Mouse (Mus musculus): Measurements from ENCODE around the gene Cdkal1. TPM values are rescaled to one million over a fixed set of nuclear protein-coding genes. Genes with fewer than 3 reads are reported as not detected.

The Cdkal1 gene
- polyA plus RNA-seq, 1 experiment from 2014 or later: 8.2 TPM

GRCm38 (mm10) chr13:29290569-29290968 is 564.9 kb downstream of the Cdkal1 start:
- Histone ChIP-seq H3K9ac (no peak overlapping the region), H3K9me3 (replicated peaks) (no peaks in the 10 kb centered on the region), H3K27ac (replicated peaks) (no peak overlapping the region), H3K27me3 (no peaks in the 10 kb centered on the region), H3K36me3 (replicated peaks) (no peaks in the 10 kb centered on the region), H3K4me3 (replicated peaks) (no peak overlapping the region), H3K4me2 (no peak overlapping the region), H3K4me1 (replicated peaks) (no peaks in the 10 kb centered on the region)
- ATAC-seq (ENCODE audit: insufficient read depth): no peak
- WGBS (ENCODE audit: insufficient replicate concordance): 38% methylated on average over 4 of the region's 4 CpGs

DNA sequence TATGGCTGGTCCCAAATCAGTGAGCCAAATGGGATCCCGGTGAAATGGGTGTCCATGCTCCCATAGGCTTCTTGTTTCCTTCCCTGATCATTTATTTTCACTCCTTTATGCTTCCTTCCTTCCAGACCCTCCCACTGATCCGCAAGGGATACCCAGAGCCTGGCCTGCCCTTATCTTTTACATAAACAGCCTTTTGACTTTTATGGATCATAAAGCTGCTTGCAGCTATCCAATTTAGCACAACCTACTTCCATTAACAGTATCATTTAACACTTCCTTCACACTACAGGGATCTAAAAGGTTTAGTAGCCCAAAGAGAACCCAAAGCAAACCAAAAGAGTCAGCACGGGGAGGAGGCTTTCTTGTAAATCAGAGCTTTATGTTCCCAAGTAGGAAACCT is 570.4 kb downstream of the Cdkal1 start:
- Histone ChIP-seq H3K4me3 (replicated peaks) (no peak overlapping the region), H3K27me3 (no peaks in the 10 kb centered on the region), H3K4me1 (replicated peaks) (no peaks in the 10 kb centered on the region), H3K9ac (no peak overlapping the region), H3K9me3 (replicated peaks) (no peaks in the 10 kb centered on the region), H3K36me3 (replicated peaks) (no peaks in the 10 kb centered on the region), H3K27ac (replicated peaks) (no peak overlapping the region), H3K4me2 (no peak overlapping the region)
- 29% methylated on average over 3 of the region's 3 CpGs for WGBS (ENCODE audit: insufficient replicate concordance)
- ATAC-seq (ENCODE audit: insufficient read depth): no peak

- Histone ChIP-seq H3K9ac (no peak overlapping the region), H3K4me2 (no peak overlapping the region), H3K27me3 (no peaks in the 10 kb centered on the region), H3K4me3 (replicated peaks) (no peak overlapping the region), H3K9me3 (replicated peaks) (no peaks in the 10 kb centered on the region), H3K4me1 (replicated peaks) (no peaks in the 10 kb centered on the region), H3K27ac (replicated peaks) (no peak overlapping the region), H3K36me3 (replicated peaks) (no peaks in the 10 kb centered on the region)
- WGBS (ENCODE audit: insufficient replicate concordance): 41% methylated on average over 6 of the region's 6 CpGs
- no peak for ATAC-seq (ENCODE audit: insufficient read depth)
Observed at GRCm38 (mm10) chr13:29281556-29281955, 573.9 kb downstream of the Cdkal1 start.

DNA sequence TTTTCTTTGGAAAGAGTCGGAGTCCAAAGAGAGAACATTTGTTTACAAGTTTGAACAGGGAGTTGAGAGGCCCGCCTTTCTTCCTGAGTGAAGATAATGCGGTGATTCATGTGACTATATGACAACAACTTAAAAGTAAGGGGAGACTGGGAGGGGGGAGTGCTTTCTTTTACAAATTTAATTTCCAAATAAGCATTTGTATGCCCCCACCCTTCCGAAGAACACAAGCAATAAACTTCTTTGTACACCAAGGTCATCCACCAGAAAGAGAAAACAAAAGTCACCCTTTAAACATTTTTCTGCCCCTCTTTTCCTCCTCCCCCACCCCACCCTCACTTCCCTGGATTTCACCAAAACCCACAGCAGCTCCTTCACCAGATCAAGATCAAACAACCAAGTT is 577.3 kb downstream of the Cdkal1 start:
- H3K4me1 ChIP-seq (replicated peaks): no peaks in the 10 kb centered on the region
- no peaks in the 10 kb centered on the region for H3K36me3 ChIP-seq (replicated peaks)
- H3K9ac ChIP-seq: no peak overlapping the region
- H3K4me2 ChIP-seq: no peak overlapping the region
- WGBS (ENCODE audit: insufficient replicate concordance): 46% methylated on average over 4 of the region's 4 CpGs
- no peaks in the 10 kb centered on the region for H3K9me3 ChIP-seq (replicated peaks)
- no peak overlapping the region for H3K27ac ChIP-seq (replicated peaks)
- H3K27me3 ChIP-seq: no peaks in the 10 kb centered on the region
- H3K4me3 ChIP-seq (replicated peaks): no peak overlapping the region
- ATAC-seq (ENCODE audit: insufficient read depth): no peak

DNA sequence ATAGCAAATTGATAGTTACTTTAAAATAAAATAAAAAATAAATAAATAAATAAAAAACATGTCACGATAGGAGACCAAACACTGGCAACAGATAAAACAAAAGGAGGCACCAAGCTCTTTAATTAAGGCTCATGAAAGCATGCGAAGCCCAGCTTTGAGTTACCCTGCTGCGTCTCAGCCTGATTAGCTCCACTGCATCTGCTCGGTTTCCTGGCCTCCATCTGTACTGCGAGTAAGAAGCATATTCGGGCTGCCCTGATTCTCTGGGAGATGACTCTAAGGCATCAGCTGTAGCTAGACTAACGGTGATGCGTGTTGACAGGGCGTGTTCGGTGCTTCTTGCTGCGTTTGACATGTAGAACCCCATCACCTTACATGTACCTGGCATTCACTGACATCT is 581.2 kb downstream of the Cdkal1 start:
- ATAC-seq (ENCODE audit: insufficient read depth): no peak
- H3K4me2 ChIP-seq: no peak overlapping the region
- H3K4me3 ChIP-seq (replicated peaks): no peak overlapping the region
- 68% methylated on average over 11 of the region's 11 CpGs for WGBS (ENCODE audit: insufficient replicate concordance)
- no peaks in the 10 kb centered on the region for H3K27me3 ChIP-seq
- H3K9ac ChIP-seq: no peak overlapping the region
- no peaks in the 10 kb centered on the region for H3K4me1 ChIP-seq (replicated peaks)
- H3K27ac ChIP-seq (replicated peaks): no peak overlapping the region
- H3K9me3 ChIP-seq (replicated peaks): no peaks in the 10 kb centered on the region
- H3K36me3 ChIP-seq (replicated peaks): no peaks in the 10 kb centered on the region

DNA sequence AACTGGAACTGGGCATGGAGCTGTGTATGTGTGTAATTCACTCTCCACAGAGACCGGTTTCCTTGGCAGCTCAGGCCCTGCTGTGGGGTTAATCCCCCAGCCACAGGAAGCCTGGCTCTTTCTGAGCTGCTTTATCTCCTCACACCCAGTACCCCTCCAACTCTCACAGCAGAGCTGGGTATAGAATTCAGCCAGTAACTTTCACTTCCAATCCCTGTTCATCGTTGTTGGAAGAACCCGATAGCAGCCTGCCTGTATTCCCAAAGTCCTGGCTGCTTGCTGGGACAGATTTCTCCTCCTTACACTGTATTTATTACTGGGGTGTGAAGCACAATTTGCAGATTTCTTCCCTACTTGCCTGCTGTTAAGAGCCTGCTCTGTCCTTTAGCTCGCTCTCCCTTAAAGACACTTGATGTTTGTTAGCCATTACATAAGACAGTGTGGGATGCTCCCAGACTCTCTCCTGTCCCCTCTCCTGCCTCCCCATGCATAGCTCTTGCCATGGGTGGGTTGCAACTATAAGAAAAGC is 581.7 kb downstream of the Cdkal1 start:
- no peaks in the 10 kb centered on the region for H3K27me3 ChIP-seq
- H3K9me3 ChIP-seq (replicated peaks): no peaks in the 10 kb centered on the region
- H3K27ac ChIP-seq (replicated peaks): no peak overlapping the region
- no peak overlapping the region for H3K4me2 ChIP-seq
- H3K4me1 ChIP-seq (replicated peaks): no peaks in the 10 kb centered on the region
- no peak overlapping the region for H3K9ac ChIP-seq
- 44% methylated on average over 4 of the region's 4 CpGs for WGBS (ENCODE audit: insufficient replicate concordance)
- no peak overlapping the region for H3K4me3 ChIP-seq (replicated peaks)
- no peaks in the 10 kb centered on the region for H3K36me3 ChIP-seq (replicated peaks)
- no peak for ATAC-seq (ENCODE audit: insufficient read depth)

DNA sequence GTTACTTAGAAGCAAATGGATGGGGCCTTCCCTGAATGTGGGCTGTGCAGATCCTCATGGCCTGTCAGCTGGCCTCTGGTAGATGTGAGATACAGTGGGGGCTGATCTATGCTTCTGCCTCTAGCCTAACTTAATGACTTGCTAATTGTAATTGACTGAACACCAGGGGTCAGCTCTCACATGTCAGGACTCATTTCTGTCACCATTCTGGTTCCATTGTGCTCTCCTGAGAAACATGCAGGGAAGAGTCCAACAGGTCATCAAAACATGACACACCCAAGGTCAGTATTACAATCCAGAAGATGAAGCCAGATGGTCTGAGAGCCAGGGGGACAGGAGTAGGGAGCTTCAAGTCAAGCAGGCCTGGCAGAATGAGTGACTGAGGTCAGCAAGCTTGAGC is 584.0 kb downstream of the Cdkal1 start:
- no peaks in the 10 kb centered on the region for H3K27me3 ChIP-seq
- ATAC-seq (ENCODE audit: insufficient read depth): no peak
- H3K9ac ChIP-seq: no peak overlapping the region
- H3K9me3 ChIP-seq (replicated peaks): no peaks in the 10 kb centered on the region
- H3K36me3 ChIP-seq (replicated peaks): no peaks in the 10 kb centered on the region
- no peak overlapping the region for H3K4me2 ChIP-seq
- no peaks in the 10 kb centered on the region for H3K4me1 ChIP-seq (replicated peaks)
- no peak overlapping the region for H3K27ac ChIP-seq (replicated peaks)
- no peak overlapping the region for H3K4me3 ChIP-seq (replicated peaks)

- Histone ChIP-seq H3K9me3 (replicated peaks) (no peaks in the 10 kb centered on the region), H3K9ac (no peak overlapping the region), H3K27ac (replicated peaks) (no peak overlapping the region), H3K4me1 (replicated peaks) (no peaks in the 10 kb centered on the region), H3K4me2 (no peak overlapping the region), H3K27me3 (no peaks in the 10 kb centered on the region), H3K4me3 (replicated peaks) (no peak overlapping the region), H3K36me3 (replicated peaks) (no peaks in the 10 kb centered on the region)
- 78% methylated on average over 11 of the region's 11 CpGs for WGBS (ENCODE audit: insufficient replicate concordance)
- ATAC-seq (ENCODE audit: insufficient read depth): no peak
Observed at GRCm38 (mm10) chr13:29264015-29264711, 591.3 kb downstream of the Cdkal1 start.

DNA sequence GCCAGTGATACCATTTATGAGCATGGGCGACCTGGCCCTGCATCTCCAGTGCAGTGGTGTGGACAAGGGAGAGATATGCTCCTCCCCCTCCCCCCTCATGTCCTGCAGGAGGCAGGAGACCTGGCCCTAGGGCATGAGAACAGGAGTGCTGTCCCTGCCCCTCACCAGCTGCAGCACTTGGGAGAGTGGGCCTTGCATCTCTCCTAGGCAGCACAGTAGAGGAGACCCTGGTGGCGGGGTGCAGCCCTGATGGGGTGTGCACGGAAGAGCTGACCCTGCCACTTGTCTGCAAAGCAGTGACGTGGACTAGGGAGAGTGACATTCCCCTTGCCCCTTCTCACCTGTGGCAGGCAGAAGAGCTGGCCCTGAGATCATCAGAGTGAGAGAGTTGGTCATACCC is 593.3 kb downstream of the Cdkal1 start:
- Histone ChIP-seq H3K4me3 (replicated peaks) (no peak overlapping the region), H3K27ac (replicated peaks) (no peak overlapping the region), H3K36me3 (replicated peaks) (no peaks in the 10 kb centered on the region), H3K4me2 (no peak overlapping the region), H3K9me3 (replicated peaks) (no peaks in the 10 kb centered on the region), H3K4me1 (replicated peaks) (no peaks in the 10 kb centered on the region), H3K9ac (no peak overlapping the region), H3K27me3 (no peaks in the 10 kb centered on the region)
- WGBS (ENCODE audit: insufficient replicate concordance): 63% methylated on average over 4 of the region's 4 CpGs
- ATAC-seq (ENCODE audit: insufficient read depth): no peak

DNA sequence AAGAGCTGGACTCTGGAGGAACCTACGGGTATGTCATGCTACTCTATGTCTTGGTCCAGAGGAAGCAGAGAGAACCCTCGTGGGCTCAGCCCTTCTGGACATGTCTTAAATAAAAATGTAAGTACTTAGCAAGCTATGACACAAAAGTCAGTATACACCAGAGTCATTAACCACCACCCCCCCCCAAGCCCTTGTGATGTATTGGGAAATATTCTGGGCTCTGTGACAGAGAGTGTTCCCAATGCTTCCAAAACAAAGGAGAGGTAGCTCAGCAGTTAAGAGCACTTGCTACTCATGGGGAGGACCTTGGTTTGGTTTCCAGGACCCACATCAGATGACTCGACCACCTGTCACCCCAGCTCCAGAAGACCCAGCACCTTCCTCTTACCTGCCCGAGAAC is 606.9 kb downstream of the Cdkal1 start:
- 59% methylated on average over 4 of the region's 4 CpGs for WGBS (ENCODE audit: insufficient replicate concordance)
- ATAC-seq (ENCODE audit: insufficient read depth): no peak

DNA sequence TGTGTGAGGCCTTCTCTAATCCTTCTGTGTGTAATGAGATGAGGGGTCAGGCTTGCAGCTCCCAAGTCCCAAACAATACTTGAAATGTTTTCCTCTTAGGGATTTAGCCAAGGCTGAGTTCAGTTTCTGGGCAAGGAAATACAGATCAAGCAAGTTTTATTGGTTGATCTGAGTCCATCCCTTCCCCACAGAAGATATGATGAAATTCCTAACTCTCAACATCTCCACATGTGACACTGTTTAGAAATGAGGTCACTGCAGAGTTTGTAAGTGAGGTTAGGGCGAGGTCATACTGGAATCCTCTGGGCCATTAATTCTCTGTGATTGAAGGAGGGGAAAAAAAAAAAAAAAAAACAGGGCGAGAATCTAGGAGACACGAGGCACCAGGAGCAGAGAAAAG is 607.7 kb downstream of the Cdkal1 start:
- Histone ChIP-seq H3K4me3 (replicated peaks) (no peak overlapping the region), H3K36me3 (replicated peaks) (no peaks in the 10 kb centered on the region), H3K9me3 (replicated peaks) (no peaks in the 10 kb centered on the region), H3K9ac (no peak overlapping the region), H3K27me3 (no peaks in the 10 kb centered on the region), H3K4me2 (no peak overlapping the region), H3K27ac (replicated peaks) (no peak overlapping the region), H3K4me1 (replicated peaks) (no peaks in the 10 kb centered on the region)
- 44% methylated on average over 3 of the region's 3 CpGs for WGBS (ENCODE audit: insufficient replicate concordance)
- no peak for ATAC-seq (ENCODE audit: insufficient read depth)

More for the DNA sequence above, 606.9 kb downstream of the Cdkal1 start:
- Histone ChIP-seq H3K9ac (no peak overlapping the region), H3K36me3 (replicated peaks) (no peaks in the 10 kb centered on the region), H3K4me3 (replicated peaks) (no peak overlapping the region), H3K4me1 (replicated peaks) (no peaks in the 10 kb centered on the region), H3K27me3 (no peaks in the 10 kb centered on the region), H3K9me3 (replicated peaks) (no peaks in the 10 kb centered on the region), H3K4me2 (no peak overlapping the region), H3K27ac (replicated peaks) (no peak overlapping the region)

DNA sequence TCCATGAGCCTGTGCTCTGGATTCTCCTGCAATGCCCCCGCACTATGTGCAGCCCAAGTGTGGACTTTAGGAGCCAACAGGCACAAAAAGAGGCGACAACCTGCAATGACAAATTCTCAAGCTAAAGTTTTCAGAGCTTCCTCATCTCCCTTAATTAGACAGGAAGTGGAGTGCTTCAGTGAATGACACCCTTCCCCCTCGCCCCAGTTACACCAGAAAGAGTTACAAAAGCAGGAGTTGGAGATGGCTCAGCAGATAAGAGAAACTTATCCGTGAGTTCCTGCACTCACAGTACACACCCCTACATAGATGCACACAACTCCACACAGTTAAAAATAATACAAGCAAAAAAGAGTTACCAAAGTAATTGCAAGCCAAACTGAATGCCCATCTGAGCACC is 620.4 kb downstream of the Cdkal1 start:
- ATAC-seq (ENCODE audit: insufficient read depth): no peak
- Histone ChIP-seq H3K36me3 (replicated peaks) (no peaks in the 10 kb centered on the region), H3K4me2 (no peak overlapping the region), H3K4me3 (replicated peaks) (no peak overlapping the region), H3K4me1 (replicated peaks) (no peaks in the 10 kb centered on the region), H3K9ac (no peak overlapping the region), H3K27me3 (no peaks in the 10 kb centered on the region), H3K27ac (replicated peaks) (no peak overlapping the region), H3K9me3 (replicated peaks) (no peaks in the 10 kb centered on the region)
- WGBS (ENCODE audit: insufficient replicate concordance): 22% methylated on average over 4 of the region's 4 CpGs

All from liver, embryonic 15.5 days (tissue).